Mouse (Mus musculus) spleen, adult 12 weeks (tissue): ENCODE data around the gene Cutal.

Experiments used
- DNase-seq: peaks from one replicate; pipeline ENCODE4 v3.0.0; 2022; ENCODE audit warnings: low spot score

The Cutal gene

DNA sequence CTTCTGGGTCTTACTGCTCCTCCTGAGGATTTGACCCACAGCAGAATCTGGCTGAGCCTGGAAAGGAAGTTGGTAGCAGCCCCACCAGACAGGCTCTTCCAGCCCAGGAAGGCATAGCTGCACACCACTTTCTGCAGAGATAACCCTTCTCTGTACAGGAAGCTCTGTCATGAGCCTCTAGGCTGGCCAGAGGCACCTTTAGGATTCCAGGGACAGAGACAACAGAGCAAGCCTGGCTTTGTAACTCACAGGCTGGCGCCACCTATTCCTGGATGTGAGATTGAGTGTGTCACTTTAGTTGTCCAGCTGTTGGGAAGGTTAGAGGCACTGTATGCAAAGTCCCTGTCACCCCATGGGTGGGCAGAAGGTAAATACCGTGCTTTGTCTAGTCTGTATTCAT, 40.9 kb downstream of the Cutal start:
- DNase-seq, result no peak

DNA sequence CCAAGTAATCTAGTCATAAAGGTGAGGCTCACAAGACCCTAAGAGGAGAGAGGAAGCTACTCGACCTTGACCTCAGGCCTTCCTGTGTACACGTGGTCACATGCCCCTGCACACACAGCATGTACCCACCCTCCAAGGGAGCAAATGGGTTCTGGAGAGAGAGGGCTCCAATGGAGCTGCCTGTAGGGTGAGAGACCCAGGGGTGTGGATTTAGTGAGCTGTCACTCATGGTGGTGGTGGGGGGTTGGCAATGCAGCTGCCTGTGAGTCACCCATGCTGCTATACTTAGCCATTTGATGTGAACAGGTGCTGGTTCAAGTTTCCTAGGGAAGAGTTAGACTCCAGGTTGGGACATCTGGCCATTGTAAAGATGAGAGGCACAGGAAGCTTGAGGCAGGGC, 45.9 kb downstream of the Cutal start:
- DNase-seq, result no peak

DNA sequence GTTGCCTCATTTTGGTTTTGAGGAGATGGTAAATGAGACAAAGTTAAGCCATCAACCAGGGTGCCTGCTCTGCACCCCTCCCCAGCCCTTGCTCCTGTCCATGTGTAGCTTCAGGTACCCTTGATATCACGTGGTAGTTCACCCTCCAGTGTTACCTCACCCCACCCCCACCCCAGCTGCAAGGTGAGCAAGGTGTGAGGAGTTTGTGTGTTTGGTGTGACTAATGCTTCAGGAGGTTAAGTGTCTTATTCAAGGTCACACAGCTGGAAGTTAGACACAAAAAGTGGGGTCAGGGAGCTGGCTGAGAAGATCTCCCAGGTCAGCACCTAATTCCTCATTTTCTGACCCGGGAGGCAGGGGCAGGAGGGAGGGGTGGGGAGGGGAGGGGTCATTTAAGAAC, 48.5 kb downstream of the Cutal start:
- DNase-seq, result no peak

DNA sequence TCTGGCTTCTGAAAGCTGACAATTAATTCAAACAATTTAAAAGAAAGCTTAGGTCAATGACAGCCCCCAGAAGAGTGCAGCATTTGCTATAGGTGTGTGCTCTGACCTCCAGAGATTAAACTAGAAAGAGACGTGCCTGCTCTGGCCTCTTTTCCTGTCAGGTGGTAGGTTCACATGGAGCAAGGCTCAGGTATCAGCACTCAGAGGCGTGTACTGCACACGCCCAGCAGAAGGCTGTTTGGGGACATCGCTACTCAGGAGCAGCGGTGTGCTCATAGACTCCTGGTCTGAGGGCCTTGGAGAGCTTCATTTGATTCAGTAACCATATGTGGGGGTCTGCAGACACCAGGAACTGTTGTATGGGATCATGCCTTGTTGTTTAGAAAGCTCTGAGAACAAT, 53.1 kb downstream of the Cutal start:
- no peak for DNase-seq

DNA sequence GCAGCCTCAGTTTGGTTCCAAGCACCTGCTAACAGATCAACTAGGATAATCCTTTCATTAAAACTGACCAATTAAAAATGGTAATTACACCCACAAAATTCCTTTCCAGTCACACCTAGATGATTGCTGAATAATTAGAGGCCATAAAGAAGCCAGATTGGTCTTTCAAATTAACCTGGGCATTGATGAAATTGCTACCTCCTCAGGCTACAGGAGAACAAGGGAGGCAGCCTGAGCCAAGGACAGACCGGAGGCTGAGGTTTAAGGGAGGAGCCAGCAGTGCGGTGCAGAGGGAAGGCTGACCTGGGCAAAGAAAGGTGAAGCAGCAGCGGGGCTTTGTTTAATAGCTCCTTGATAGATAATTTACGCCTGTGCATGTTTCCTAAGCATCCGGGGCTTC, 63.3 kb downstream of the Cutal start:
- no peak for DNase-seq

DNA sequence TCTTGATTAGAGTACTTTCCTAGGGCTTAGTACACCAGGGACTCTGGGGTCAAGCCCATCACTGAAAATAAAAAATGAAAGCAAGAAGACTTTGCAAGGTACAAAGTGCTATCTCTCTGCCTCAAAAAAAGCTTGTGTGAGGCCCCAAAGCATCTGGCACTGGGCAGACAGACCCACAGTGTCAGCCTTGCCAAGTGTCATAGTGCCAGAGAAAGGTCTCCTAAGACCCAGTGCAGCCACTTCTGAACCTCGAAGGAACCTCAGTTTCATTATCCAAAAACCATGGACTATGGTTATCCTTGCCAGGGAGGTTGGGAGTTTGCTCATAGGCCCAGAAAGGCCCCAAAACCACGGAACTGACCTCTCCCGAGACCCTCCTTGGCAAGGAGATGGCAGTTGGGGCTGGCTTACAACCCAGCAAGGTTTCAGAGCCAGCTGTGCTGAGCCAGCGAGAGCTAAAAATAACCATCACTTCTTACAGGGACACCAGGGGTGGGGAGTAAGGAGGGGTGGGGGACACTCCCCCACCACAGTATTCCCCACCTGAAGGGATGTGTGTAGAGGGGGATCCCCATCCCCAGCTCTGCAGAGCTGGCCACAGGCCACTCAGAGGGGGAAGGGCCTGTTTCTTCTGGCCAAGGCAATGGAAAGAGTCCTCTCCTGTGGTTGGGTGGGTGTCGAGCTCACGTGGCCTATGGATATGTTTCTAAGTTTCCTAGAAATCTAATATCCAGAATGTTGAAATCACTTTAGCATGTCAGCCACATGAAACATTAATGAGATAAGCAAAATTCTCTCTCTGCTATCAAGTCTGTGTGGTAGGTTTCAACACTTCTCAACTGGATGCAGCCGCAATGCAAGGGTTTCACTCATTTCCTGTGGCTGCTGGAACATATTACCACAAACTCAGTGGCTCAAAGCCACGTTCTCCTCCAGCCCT, 64.3 kb downstream of the Cutal start:
- DNase-seq, result no peak

DNA sequence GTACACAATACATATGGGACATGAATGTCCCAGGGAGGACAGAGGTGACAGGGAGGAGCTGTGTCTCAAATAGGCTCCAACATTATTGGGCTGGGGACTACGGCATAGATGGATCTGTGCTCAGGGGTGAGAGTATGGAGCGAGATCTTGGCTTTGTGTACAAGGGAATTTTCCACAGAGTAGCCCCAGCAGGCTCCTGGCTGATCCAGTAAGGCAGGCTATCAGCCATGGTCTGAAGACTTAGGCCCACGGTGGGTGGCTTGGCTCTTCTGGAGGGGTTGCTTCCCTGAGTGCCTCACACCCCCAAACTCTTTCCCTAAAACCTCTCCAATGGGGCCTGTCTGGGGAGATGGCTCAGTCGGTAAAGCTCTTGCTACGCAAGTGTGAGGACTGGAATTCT, 66.0 kb downstream of the Cutal start:
- DNase-seq, result no peak

DNA sequence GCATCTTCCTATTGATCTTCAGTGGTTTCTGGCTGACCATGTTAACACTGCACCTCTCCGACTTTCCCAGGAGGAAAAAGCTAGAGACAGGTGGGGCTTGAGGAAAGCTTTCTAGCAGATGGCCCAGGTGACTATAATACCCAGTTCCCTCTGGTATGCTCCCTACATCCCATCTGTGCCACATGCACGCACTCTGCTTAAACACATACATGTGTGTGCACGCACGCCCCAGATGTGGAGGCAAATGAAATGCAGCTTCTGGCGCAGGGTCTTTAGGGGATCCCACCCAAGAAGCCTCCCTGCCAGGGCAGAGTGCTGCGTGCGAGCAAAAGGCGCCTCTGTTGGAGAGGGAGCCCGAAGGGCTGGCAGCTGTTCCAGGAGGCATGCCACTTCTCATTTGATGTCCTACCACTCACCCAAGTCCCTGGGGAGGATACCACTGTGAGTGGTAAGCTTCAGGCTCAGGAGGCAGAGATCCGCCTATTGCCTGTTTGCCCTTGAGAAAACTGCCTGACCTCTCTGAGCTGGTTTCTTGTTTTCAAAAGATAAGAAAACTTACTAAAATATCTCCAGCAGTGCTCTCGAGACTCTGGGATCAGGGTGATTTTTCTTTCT, 67.0 kb downstream of the Cutal start:
- no peak for DNase-seq
